Mouse (Mus musculus): ENCODE data around the gene Clip1. TPM values are rescaled to one million over a fixed set of nuclear protein-coding genes. Genes with fewer than 3 reads are reported as not detected.

The Clip1 gene
- polyA plus RNA-seq, 1 experiment from 2014 or later, result 12.2 TPM

GRCm38 (mm10) chr5:123679106-123679505 is 5.3 kb downstream of the Clip1 start:
- H3K27ac ChIP-seq (ENCODE audit: low read depth), result no peak overlapping the region
- 52% methylated on average over 3 of the region's 3 CpGs for WGBS (ENCODE audit: insufficient replicate concordance)
- TF ChIP-seq CTCF (IDR thresholded peaks at IDR 0.05; ENCODE audit: low read depth) (0 out of 2 replicates have a peak, but pooled peaks have one; percentile 17), EP300 (IDR thresholded peaks at IDR 0.05; ENCODE audit: low read depth) (no peak)
- no peak for ATAC-seq
- H3K4me2 ChIP-seq (ENCODE audit: low read depth, low read length), result no peak overlapping the region
- H3K27me3 ChIP-seq (ENCODE audit: insufficient read depth, low read length), result no peaks in the 10 kb centered on the region
- no peak for DNase-seq
- no peaks in the 10 kb centered on the region for H3K9me3 ChIP-seq (ENCODE audit: low read length)
- no peaks in the 10 kb centered on the region for H3K36me3 ChIP-seq (replicated peaks; ENCODE audit: insufficient read depth, low read length)
- peaks cover 12% of the 10 kb centered on the region for H3K4me1 ChIP-seq (ENCODE audit: insufficient read depth)
- H3K4me3 ChIP-seq (ENCODE audit: low read depth, low read length), result no peak overlapping the region
- no peak overlapping the region for H3K9ac ChIP-seq (replicated peaks)

GRCm38 (mm10) chr5:123675717-123676116 is 8.7 kb downstream of the Clip1 start:
- H3K27me3 ChIP-seq (ENCODE audit: insufficient read depth, low read length), result no peaks in the 10 kb centered on the region
- TF ChIP-seq EP300 (IDR thresholded peaks at IDR 0.05; ENCODE audit: low read depth), result no peak
- no peak for TF ChIP-seq CTCF (IDR thresholded peaks at IDR 0.05; ENCODE audit: low read depth)
- DNase-seq, result no peak
- 42% methylated on average over 9 of the region's 9 CpGs for WGBS (ENCODE audit: insufficient replicate concordance)
- no peaks in the 10 kb centered on the region for H3K9me3 ChIP-seq (ENCODE audit: low read length)
- H3K36me3 ChIP-seq (replicated peaks; ENCODE audit: insufficient read depth, low read length), result no peaks in the 10 kb centered on the region
- peaks cover 17% of the 10 kb centered on the region for H3K4me1 ChIP-seq (ENCODE audit: insufficient read depth)
- H3K27ac ChIP-seq (ENCODE audit: low read depth), result peak overlapping the region; percentile 86
- peak; percentile 88 for ATAC-seq
- H3K4me3 ChIP-seq (ENCODE audit: low read depth, low read length), result no peak overlapping the region
- H3K9ac ChIP-seq (replicated peaks), result no peak overlapping the region
- H3K4me2 ChIP-seq (ENCODE audit: low read depth, low read length), result no peak overlapping the region

GRCm38 (mm10) chr5:123675221-123675620 is 9.2 kb downstream of the Clip1 start:
- H3K4me1 ChIP-seq (ENCODE audit: insufficient read depth), result peaks cover 20% of the 10 kb centered on the region

GRCm38 (mm10) chr5:123671473-123671820 is 13.0 kb downstream of the Clip1 start:
- 0 out of 2 replicates have a peak overlapping the region, but pooled peaks have one; percentile 24 for H3K4me3 ChIP-seq (ENCODE audit: low read depth, low read length)
- TF ChIP-seq EP300 (IDR thresholded peaks at IDR 0.05; ENCODE audit: low read depth) (no peak), CTCF (IDR thresholded peaks at IDR 0.05; ENCODE audit: low read depth) (no peak)
- H3K9ac ChIP-seq (replicated peaks), result peak overlapping the region; percentile 50
- H3K27ac ChIP-seq (ENCODE audit: low read depth), result peak overlapping the region; percentile 68
- ATAC-seq, result no peak
- H3K4me2 ChIP-seq (ENCODE audit: low read depth, low read length), result peak overlapping the region; percentile 62
- peaks cover 33% of the 10 kb centered on the region for H3K4me1 ChIP-seq (ENCODE audit: insufficient read depth)
- 64% methylated on average over 3 of the region's 3 CpGs for WGBS (ENCODE audit: insufficient replicate concordance)
- no peaks in the 10 kb centered on the region for H3K9me3 ChIP-seq (ENCODE audit: low read length)
- no peaks in the 10 kb centered on the region for H3K27me3 ChIP-seq (ENCODE audit: insufficient read depth, low read length)
- no peak for DNase-seq
- no peaks in the 10 kb centered on the region for H3K36me3 ChIP-seq (replicated peaks; ENCODE audit: insufficient read depth, low read length)

More at GRCm38 (mm10) chr5:123675221-123675620, 9.2 kb downstream of the Clip1 start:
- no peaks in the 10 kb centered on the region for H3K36me3 ChIP-seq (replicated peaks; ENCODE audit: insufficient read depth, low read length)
- H3K4me2 ChIP-seq (ENCODE audit: low read depth, low read length), result no peak overlapping the region
- H3K4me3 ChIP-seq (ENCODE audit: low read depth, low read length), result no peak overlapping the region
- DNase-seq (peak; percentile 49), ATAC-seq (peak; percentile 91)
- no peak overlapping the region for H3K9ac ChIP-seq (replicated peaks)
- H3K9me3 ChIP-seq (ENCODE audit: low read length), result no peaks in the 10 kb centered on the region
- TF ChIP-seq EP300 (IDR thresholded peaks at IDR 0.05; ENCODE audit: low read depth) (peak; percentile 81), CTCF (IDR thresholded peaks at IDR 0.05; ENCODE audit: low read depth) (no peak)
- H3K27ac ChIP-seq (ENCODE audit: low read depth), result peak overlapping the region; percentile 86
- 16% methylated on average over 3 of the region's 3 CpGs for WGBS (ENCODE audit: insufficient replicate concordance)
- no peaks in the 10 kb centered on the region for H3K27me3 ChIP-seq (ENCODE audit: insufficient read depth, low read length)

- H3K4me1 ChIP-seq (ENCODE audit: insufficient read depth), result peaks cover 33% of the 10 kb centered on the region
- no peaks in the 10 kb centered on the region for H3K36me3 ChIP-seq (replicated peaks; ENCODE audit: insufficient read depth, low read length)
- H3K9ac ChIP-seq (replicated peaks), result peak overlapping the region; percentile 50
- H3K27ac ChIP-seq (ENCODE audit: low read depth), result peak overlapping the region; percentile 68
- H3K4me2 ChIP-seq (ENCODE audit: low read depth, low read length), result peak overlapping the region; percentile 62
- ATAC-seq, result peak; percentile 28; the same call in 1 of the 2 replicates
- peak; percentile 31 for DNase-seq
- TF ChIP-seq CTCF (IDR thresholded peaks at IDR 0.05; ENCODE audit: low read depth) (no peak), EP300 (IDR thresholded peaks at IDR 0.05; ENCODE audit: low read depth) (no peak)
- no peaks in the 10 kb centered on the region for H3K27me3 ChIP-seq (ENCODE audit: insufficient read depth, low read length)
- no peaks in the 10 kb centered on the region for H3K9me3 ChIP-seq (ENCODE audit: low read length)
- WGBS (ENCODE audit: insufficient replicate concordance), result 31% methylated on average over 14 of the region's 14 CpGs
- peak overlapping the region; percentile 24 for H3K4me3 ChIP-seq (ENCODE audit: low read depth, low read length)
Observed at GRCm38 (mm10) chr5:123670800-123671472, 13.5 kb downstream of the Clip1 start.

GRCm38 (mm10) chr5:123669991-123670799 is 14.2 kb downstream of the Clip1 start:
- peak overlapping the region; percentile 24 for H3K4me3 ChIP-seq (ENCODE audit: low read depth, low read length)
- H3K27ac ChIP-seq (ENCODE audit: low read depth), result peak overlapping the region; percentile 68
- peak overlapping the region; percentile 50; the same call in 1 of the 2 replicates for H3K9ac ChIP-seq (replicated peaks)

More at GRCm38 (mm10) chr5:123669991-123670799, 14.2 kb downstream of the Clip1 start:
- no peaks in the 10 kb centered on the region for H3K27me3 ChIP-seq (ENCODE audit: insufficient read depth, low read length)
- no peaks in the 10 kb centered on the region for H3K36me3 ChIP-seq (replicated peaks; ENCODE audit: insufficient read depth, low read length)
- TF ChIP-seq CTCF (IDR thresholded peaks at IDR 0.05; ENCODE audit: low read depth) (no peak), EP300 (IDR thresholded peaks at IDR 0.05; ENCODE audit: low read depth) (no peak)
- peaks cover 37% of the 10 kb centered on the region for H3K4me1 ChIP-seq (ENCODE audit: insufficient read depth)
- ATAC-seq, result no peak
- DNase-seq, result no peak
- H3K4me2 ChIP-seq (ENCODE audit: low read depth, low read length), result peak overlapping the region; percentile 62
- 33% methylated on average over 9 of the region's 9 CpGs for WGBS (ENCODE audit: insufficient replicate concordance)
- H3K9me3 ChIP-seq (ENCODE audit: low read length), result no peaks in the 10 kb centered on the region
